Mouse (Mus musculus) CH12.LX (cell line): ENCODE data around the gene Trim39. TPM values are rescaled to one million over a fixed set of nuclear protein-coding genes. Genes with fewer than 3 reads are reported as not detected.

ENCODE experiments used
- DNase-seq: peaks from one replicate; pipeline ENCODE4 v3.0.0-alpha.2; 2013; ENCODE audit errors: extremely low read depth
- H3K27ac ChIP-seq: 2 replicates; pipeline ENCODE4 v1.5.1; 2012; ENCODE audit warnings: low read depth, mild to moderate bottlenecking, control low read depth, moderate library complexity; ENCODE audit not compliant: insufficient read depth
- H3K27me3 ChIP-seq: replicated peaks from 2 replicates; pipeline ENCODE3; 2012; ENCODE audit warnings: inconsistent platforms
- H3K36me3 ChIP-seq, 2 experiments: replicated peaks in 1 of 2; 2 replicates each; pipeline versions ENCODE3 to v1.6.1; 2012; ENCODE audit warnings: inconsistent platforms in 1 of 2, low read length in 1 of 2, mild to moderate bottlenecking in 1 of 2, mixed read lengths in 1 of 2, moderate library complexity in 1 of 2; ENCODE audit not compliant: control insufficient read depth in 1 of 2, insufficient read depth in 1 of 2
- H3K4me1 ChIP-seq, 2 experiments: 2 replicates each; pipeline ENCODE4 v1.6.1; 2012; ENCODE audit warnings: inconsistent platforms in 1 of 2, moderate library complexity in 1 of 2; ENCODE audit not compliant: insufficient read depth in 2 of 2, control insufficient read depth in 1 of 2
- H3K4me2 ChIP-seq: 2 replicates; pipeline ENCODE4 v1.6.1; 2012; ENCODE audit warnings: low read depth, mild to moderate bottlenecking, control low read depth; ENCODE audit not compliant: poor library complexity, insufficient read depth, severe bottlenecking
- H3K4me3 ChIP-seq, 3 experiments: fragments of 150-350 bp in 1 of 3; sonication (generic) in 1 of 3; replicated peaks in 1 of 3; 2 replicates each; pipeline versions ENCODE3 to v1.5.1; 2011 to 2012; ENCODE audit warnings: low read depth in 2 of 3, low read length in 2 of 3, mild to moderate bottlenecking in 2 of 3, moderate library complexity in 2 of 3, control low read depth in 1 of 3, improper control_type of control experiment in 1 of 3, inconsistent platforms in 1 of 3, mixed read lengths in 1 of 3; ENCODE audit not compliant: poor library complexity in 1 of 3
- H3K79me2 ChIP-seq: replicated peaks from 2 replicates; pipeline ENCODE4 v1.6.1; 2012; ENCODE audit warnings: mild to moderate bottlenecking, moderate library complexity; ENCODE audit not compliant: control insufficient read depth, poor library complexity, insufficient read depth, severe bottlenecking; ENCODE audit errors: extremely low read depth
- H3K9ac ChIP-seq: 2 replicates; pipeline ENCODE4 v1.6.1; 2012; ENCODE audit warnings: low read depth, mild to moderate bottlenecking, control low read depth, moderate library complexity; ENCODE audit not compliant: insufficient read depth
- H3K9me3 ChIP-seq: replicated peaks from 2 replicates; pipeline ENCODE3; 2012; ENCODE audit warnings: low read length, inconsistent platforms, mixed read lengths
- BHLHE40 ChIP-seq: IDR thresholded peaks from 2 replicates; pipeline ENCODE4 v1.6.1; 2011; ENCODE audit warnings: mild to moderate bottlenecking, low read depth, low read length, improper control_type of control experiment
- CHD1 ChIP-seq: IDR thresholded peaks from 2 replicates; pipeline ENCODE4 v1.6.1; 2012; ENCODE audit warnings: low read depth, low read length, improper control_type of control experiment, inconsistent platforms
- CHD2 ChIP-seq: IDR thresholded peaks from 2 replicates; pipeline ENCODE4 v1.6.1; 2011; ENCODE audit warnings: low read length, improper control_type of control experiment
- E2F4 ChIP-seq: IDR thresholded peaks from 2 replicates; pipeline ENCODE4 v1.6.1; 2011; ENCODE audit warnings: low read depth, low read length, improper control_type of control experiment; ENCODE audit not compliant: insufficient replicate concordance
- ELF1 ChIP-seq: IDR thresholded peaks from 2 replicates; pipeline ENCODE4 v1.6.1; 2014; ENCODE audit warnings: low read depth, mild to moderate bottlenecking, inconsistent platforms, low read length, improper control_type of control experiment
- EP300 ChIP-seq: IDR thresholded peaks from 2 replicates; pipeline ENCODE4 v1.6.1; 2011; ENCODE audit warnings: low read length, improper control_type of control experiment
- GABPA ChIP-seq: IDR thresholded peaks from 2 replicates; pipeline ENCODE4 v1.6.1; 2012; ENCODE audit warnings: low read depth, low read length, improper control_type of control experiment, inconsistent platforms; ENCODE audit not compliant: insufficient replicate concordance
- HCFC1 ChIP-seq: IDR thresholded peaks from 2 replicates; pipeline ENCODE4 v1.6.1; 2012; ENCODE audit warnings: low read depth, mild to moderate bottlenecking, inconsistent platforms, low read length, improper control_type of control experiment
- IRF4 ChIP-seq: IDR thresholded peaks from 2 replicates; pipeline ENCODE4 v1.6.1; 2014; ENCODE audit warnings: low read depth, mild to moderate bottlenecking, inconsistent platforms, low read length, improper control_type of control experiment
- JUN ChIP-seq: IDR thresholded peaks from 2 replicates; pipeline ENCODE4 v1.6.1; 2011; ENCODE audit warnings: low read depth, mild to moderate bottlenecking, low read length, improper control_type of control experiment, moderate library complexity; ENCODE audit not compliant: insufficient read depth
- JUND ChIP-seq: conservative IDR thresholded peaks from 2 replicates; pipeline ENCODE4 v1.6.1; 2011; ENCODE audit warnings: low read depth, low read length, improper control_type of control experiment
- KAT2A ChIP-seq: IDR thresholded peaks from 2 replicates; pipeline ENCODE4 v1.6.1; 2012; ENCODE audit warnings: low read length, improper control_type of control experiment, inconsistent platforms; ENCODE audit not compliant: insufficient replicate concordance
- MAX ChIP-seq: IDR thresholded peaks from 2 replicates; pipeline ENCODE4 v1.6.1; 2011; ENCODE audit warnings: low read length, improper control_type of control experiment
- MAZ ChIP-seq: IDR thresholded peaks from 2 replicates; pipeline ENCODE4 v1.6.1; 2012; ENCODE audit warnings: low read depth, mild to moderate bottlenecking, inconsistent platforms, low read length, improper control_type of control experiment, moderate library complexity
- MEF2A ChIP-seq: IDR thresholded peaks from 2 replicates; pipeline ENCODE4 v1.6.1; 2014; ENCODE audit warnings: low read depth, mild to moderate bottlenecking, inconsistent platforms, low read length, improper control_type of control experiment, borderline replicate concordance
- MXI1 ChIP-seq: IDR thresholded peaks from 2 replicates; pipeline ENCODE4 v1.6.1; 2011; ENCODE audit warnings: mild to moderate bottlenecking, low read depth, low read length, improper control_type of control experiment
- MYC ChIP-seq: IDR thresholded peaks from 2 replicates; pipeline ENCODE4 v1.6.1; 2011; ENCODE audit warnings: low read depth, mild to moderate bottlenecking, improper control_type of control experiment, low read length
- NELFE ChIP-seq: IDR thresholded peaks from 2 replicates; pipeline ENCODE4 v1.6.1; 2011; ENCODE audit warnings: low read depth, low read length, improper control_type of control experiment
- NRF1 ChIP-seq: IDR thresholded peaks from 2 replicates; pipeline ENCODE4 v1.6.1; 2014; ENCODE audit warnings: low read depth, mild to moderate bottlenecking, inconsistent platforms, low read length, improper control_type of control experiment, moderate library complexity
- PAX5 ChIP-seq: IDR thresholded peaks from 2 replicates; pipeline ENCODE4 v1.6.1; 2012; ENCODE audit warnings: low read length, inconsistent platforms, mixed read lengths
- POLR2A ChIP-seq: IDR thresholded peaks from 2 replicates; pipeline ENCODE4 v1.6.1; 2011; ENCODE audit warnings: low read depth, mild to moderate bottlenecking, improper control_type of control experiment, low read length
- RAD21 ChIP-seq: IDR thresholded peaks from 2 replicates; pipeline ENCODE4 v1.6.1; 2011; ENCODE audit warnings: low read depth, mild to moderate bottlenecking, low read length, improper control_type of control experiment, moderate library complexity
- RCOR1 ChIP-seq: conservative IDR thresholded peaks from 2 replicates; pipeline ENCODE4 v1.6.1; 2012; ENCODE audit warnings: low read depth, mild to moderate bottlenecking, inconsistent platforms, low read length, improper control_type of control experiment
- SIN3A ChIP-seq: IDR thresholded peaks from 2 replicates; pipeline ENCODE4 v1.6.1; 2012; ENCODE audit warnings: low read length, improper control_type of control experiment, inconsistent platforms
- SMC3 ChIP-seq: IDR thresholded peaks from 2 replicates; pipeline ENCODE4 v1.6.1; 2011; ENCODE audit warnings: low read depth, low read length, improper control_type of control experiment
- TBP ChIP-seq: conservative IDR thresholded peaks from 2 replicates; pipeline ENCODE4 v1.6.1; 2011; ENCODE audit warnings: low read depth, low read length, improper control_type of control experiment
- UBTF ChIP-seq: IDR thresholded peaks from 2 replicates; pipeline ENCODE4 v1.6.1; 2012; ENCODE audit warnings: low read depth, mild to moderate bottlenecking, inconsistent platforms, low read length, improper control_type of control experiment, moderate library complexity
- USF1 ChIP-seq: IDR thresholded peaks from 2 replicates; pipeline ENCODE4 v1.6.1; 2014; ENCODE audit warnings: low read depth, mild to moderate bottlenecking, inconsistent platforms, low read length, improper control_type of control experiment
- USF2 ChIP-seq: conservative IDR thresholded peaks from 2 replicates; pipeline ENCODE4 v1.6.1; 2011; ENCODE audit warnings: low read depth, low read length, improper control_type of control experiment
- ZC3H11A ChIP-seq: IDR thresholded peaks from 2 replicates; pipeline ENCODE4 v1.6.1; 2012; ENCODE audit warnings: low read depth, mild to moderate bottlenecking, inconsistent platforms, low read length, improper control_type of control experiment
- ZMIZ1 ChIP-seq: IDR thresholded peaks from 2 replicates; pipeline ENCODE4 v1.6.1; 2012; ENCODE audit warnings: low read depth, mild to moderate bottlenecking, inconsistent platforms, low read length, improper control_type of control experiment
- dilution Hi-C: fragments of 300-500 bp; cut with MboI; formaldehyde crosslinking; loops from 2 replicates; pipeline ENCODE4 v1.14.3; 2020; ENCODE audit warnings: low sequenced_read_pairs; ENCODE audit not compliant: extremely low pct_unique_long_range_greater_than_20kb, extremely low pct_ligation_motif_present
- in situ Hi-C: fragments of 300-500 bp; cut with MboI; formaldehyde crosslinking; loops from 3 replicates; pipeline ENCODE4 v1.14.3; 2019; ENCODE audit warnings: low sequenced_read_pairs, low pct_ligation_motif_present, low pct_unique_long_range_greater_than_20kb, mixed read lengths
- polyA plus RNA-seq: library from polyadenylated mRNA; unstranded; fragments of >175 nt; gene quantifications from 2 replicates; pipeline ENCODE4 v1.2.1, GENCODE M21; 2012; ENCODE audit warnings: low read depth; ENCODE audit not compliant: insufficient read length
- total RNA-seq, 2 experiments: library from RNA; depleted of rRNA; stranded (reverse); fragments of 300-350 nt in 1 of 2; fragments of >200 nt in 1 of 2; gene quantifications; 2 replicates each; pipeline ENCODE4 v1.2.3; 2012 to 2014

The Trim39 gene
- total and polyA plus RNA-seq, 3 experiments = 10.4 to 14.2 (median 11.1) TPM

GRCm38 (mm10) chr17:36224451-36224850, 47.6 kb downstream of the Trim39 start:
- H3K9me3 ChIP-seq = no peaks in the 10 kb centered on the region
- no peak overlapping the region for H3K4me3 ChIP-seq
- H3K9ac ChIP-seq = no peak overlapping the region
- no peak overlapping the region for H3K4me2 ChIP-seq
- TF ChIP-seq JUND (no peak), CHD1 (no peak), UBTF (no peak), MYC (no peak), HCFC1 (no peak), RAD21 (no peak), USF2 (no peak), MAX (no peak), JUN (no peak), NRF1 (no peak), NELFE (no peak), POLR2A (no peak), ZC3H11A (no peak), KAT2A (no peak), ELF1 (no peak), MXI1 (no peak), SIN3A (no peak), BHLHE40 (no peak)
- TF ChIP-seq, all 38 proteins: peak for 0
- Histone ChIP-seq H3K27ac (no peak overlapping the region), H3K36me3 (no peaks in the 10 kb centered on the region), H3K79me2 (no peaks in the 10 kb centered on the region), H3K27me3 (peaks cover 25% of the 10 kb centered on the region), H3K4me1 (no peaks in the 10 kb centered on the region)
- in situ Hi-C loops = no loop called here
- dilution Hi-C loops = no loop called here
- no peak for DNase-seq

- Histone ChIP-seq H3K27ac (no peak overlapping the region), H3K79me2 (no peaks in the 10 kb centered on the region), H3K4me3 (no peak overlapping the region), H3K4me2 (no peak overlapping the region), H3K9me3 (no peaks in the 10 kb centered on the region), H3K27me3 (peaks cover 72% of the 10 kb centered on the region), H3K4me1 (no peaks in the 10 kb centered on the region), H3K9ac (no peak overlapping the region), H3K36me3 (no peaks in the 10 kb centered on the region)
- DNase-seq = no peak
- in situ Hi-C loops = no loop called here
- dilution Hi-C loops = no loop called here
- TF ChIP-seq POLR2A (no peak), E2F4 (no peak), CHD2 (no peak), MAZ (no peak), MEF2A (no peak), ZC3H11A (no peak), PAX5 (no peak), TBP (no peak), ELF1 (no peak), MYC (no peak), RAD21 (no peak), USF1 (no peak), MXI1 (no peak), GABPA (no peak), IRF4 (no peak), EP300 (no peak), NELFE (no peak), RCOR1 (no peak), SMC3 (no peak), ZMIZ1 (no peak)
These were observed 53.4 kb downstream of the Trim39 start for GRCm38 (mm10) chr17:36218594-36219155.
